Mouse (Mus musculus): ENCODE measurements at regions not wholly inside any gene's neighbourhood (a gene's known extent, or its start where the extent isn't known, plus 50 kb on each side); places are given as distances from the start of the nearest gene placed in this dataset.

- peak; percentile 73 for DNase-seq (ENCODE audit: low read depth, low spot score)
Measured at GRCm38 (mm10) chr11:93808431-93808830, 77.1 kb downstream of the Utp18 start.

- no peak for DNase-seq (ENCODE audit: low read depth, low spot score)
Measured at GRCm38 (mm10) chr11:93807205-93807604, 78.4 kb downstream of the Utp18 start.

GRCm38 (mm10) chr11:93771143-93771940 lies 114.2 kb downstream of the Utp18 start:
- DNase-seq (ENCODE audit: low read depth, low spot score) = no peak

GRCm38 (mm10) chr11:93765961-93766360 lies 119.6 kb downstream of the Utp18 start:
- DNase-seq (ENCODE audit: low read depth, low spot score) = no peak

GRCm38 (mm10) chr11:93762832-93763530 lies 122.6 kb downstream of the Utp18 start:
- DNase-seq (ENCODE audit: low read depth, low spot score) = peak; percentile 86

GRCm38 (mm10) chr11:93757825-93758224 lies 127.7 kb downstream of the Utp18 start:
- no peak for DNase-seq (ENCODE audit: low read depth, low spot score)

- no peak for DNase-seq (ENCODE audit: low read depth, low spot score)
Measured at GRCm38 (mm10) chr11:93736618-93737017, 148.9 kb downstream of the Utp18 start.

- DNase-seq (ENCODE audit: low read depth, low spot score) = no peak
Measured at GRCm38 (mm10) chr11:93733568-93734185, 151.9 kb downstream of the Utp18 start.

- DNase-seq (ENCODE audit: low read depth, low spot score) = no peak
Measured at GRCm38 (mm10) chr11:93729119-93729518, 156.4 kb downstream of the Utp18 start.

- no peak for DNase-seq (ENCODE audit: low read depth, low spot score)
Measured at GRCm38 (mm10) chr11:93725242-93725641, 160.3 kb downstream of the Utp18 start.

GRCm38 (mm10) chr11:93719141-93719540 lies 166.4 kb downstream of the Utp18 start:
- DNase-seq (ENCODE audit: low read depth, low spot score) = no peak

- no peak for DNase-seq (ENCODE audit: low read depth, low spot score)
Measured at GRCm38 (mm10) chr11:93709686-93710085, 175.9 kb downstream of the Utp18 start.

- DNase-seq (ENCODE audit: low read depth, low spot score) = no peak
Measured at GRCm38 (mm10) chr11:93696982-93697541, 188.5 kb downstream of the Utp18 start.

GRCm38 (mm10) chr11:93696096-93696890 lies 189.3 kb downstream of the Utp18 start:
- peak; percentile 98 for DNase-seq (ENCODE audit: low read depth, low spot score)

- DNase-seq (ENCODE audit: low read depth, low spot score) = peak; percentile 11
Measured at GRCm38 (mm10) chr11:93683691-93684090, 201.9 kb downstream of the Utp18 start.

GRCm38 (mm10) chr11:93676299-93676698 lies 209.3 kb downstream of the Utp18 start:
- DNase-seq (ENCODE audit: low read depth, low spot score) = peak; percentile 57

- peak; percentile 63 for DNase-seq (ENCODE audit: low read depth, low spot score)
Measured at GRCm38 (mm10) chr11:93672025-93672424, 213.5 kb downstream of the Utp18 start.

- DNase-seq (ENCODE audit: low read depth, low spot score) = no peak
Measured at GRCm38 (mm10) chr11:93661657-93662056, 223.9 kb downstream of the Utp18 start.

- DNase-seq (ENCODE audit: low read depth, low spot score) = peak; percentile 25
Measured at GRCm38 (mm10) chr11:93660379-93660778, 225.2 kb downstream of the Utp18 start.

GRCm38 (mm10) chr11:93658719-93659118 lies 226.8 kb downstream of the Utp18 start:
- DNase-seq (ENCODE audit: low read depth, low spot score) = peak; percentile 16

- no peak for DNase-seq (ENCODE audit: low read depth, low spot score)
Measured at GRCm38 (mm10) chr11:93655602-93656239, 229.8 kb downstream of the Utp18 start.
